Mouse (Mus musculus) embryonic facial prominence, embryonic 15.5 days (tissue): Measurements from ENCODE around the gene Sipa1l3. TPM values are rescaled to one million over a fixed set of nuclear protein-coding genes. Genes with fewer than 3 reads are reported as not detected.

Experiments
- ATAC-seq: fragments of 200-750 bp; cut with Nextera tagmentation; 2 replicates; pipeline ENCODE4 v1.8.0; 2017; ENCODE audit warnings: low read depth, moderate TSS enrichment; ENCODE audit not compliant: insufficient number of reproducible peaks, low FRiP score, low TSS enrichment
- H3K27ac ChIP-seq: fragments of 300-500 bp; sonication (generic); replicated peaks from 2 replicates; pipeline ENCODE4 v1.5.1; 2015; ENCODE audit warnings: mild to moderate bottlenecking, inconsistent platforms
- H3K27me3 ChIP-seq: fragments of 300-500 bp; sonication (generic); 2 replicates; pipeline ENCODE4 v1.6.1; 2015; ENCODE audit warnings: inconsistent platforms
- H3K36me3 ChIP-seq: fragments of 300-500 bp; sonication (generic); 2 replicates; pipeline ENCODE4 v1.6.1; 2015; ENCODE audit warnings: mild to moderate bottlenecking, inconsistent platforms
- H3K4me1 ChIP-seq: fragments of 300-500 bp; sonication (generic); 2 replicates; pipeline ENCODE4 v1.6.1; 2015; ENCODE audit warnings: inconsistent platforms
- H3K4me2 ChIP-seq: fragments of 300-500 bp; sonication (generic); replicated peaks from 2 replicates; pipeline ENCODE4 v1.6.1; 2015; ENCODE audit warnings: mild to moderate bottlenecking, inconsistent platforms
- H3K4me3 ChIP-seq: fragments of 300-500 bp; sonication (generic); replicated peaks from 2 replicates; pipeline ENCODE4 v1.5.1; 2015; ENCODE audit warnings: mild to moderate bottlenecking, inconsistent platforms
- H3K9ac ChIP-seq: fragments of 300-500 bp; sonication (generic); 2 replicates; pipeline ENCODE4 v1.6.1; 2015; ENCODE audit warnings: inconsistent platforms
- H3K9me3 ChIP-seq: fragments of 300-500 bp; sonication (generic); replicated peaks from 2 replicates; pipeline ENCODE4 v1.6.1; 2016; ENCODE audit warnings: inconsistent platforms
- WGBS: fragments of 180-500 bp; shearing (Covaris S2); methylation state at CpG from one replicate; pipeline ENCODE4 v1.1.7; 2015; 5-methylcytosine and 5-hydroxymethylcytosine counted together
- polyA plus RNA-seq: library from polyadenylated mRNA; unstranded; fragments of >200 nt; fragmentation: Nextera tagmentation; extraction: Ambion mirVana; gene quantifications from 2 replicates; pipeline ENCODE4 v1.2.1, GENCODE M21; 2015

Sipa1l3 gene
- polyA plus RNA-seq, 1 experiment from 2014 or later, result 21.6 TPM

GRCm38 (mm10) chr7:29456716-29457115 is 61.7 kb downstream of the Sipa1l3 start:
- Histone ChIP-seq H3K36me3 (no peaks in the 10 kb centered on the region), H3K27me3 (no peaks in the 10 kb centered on the region), H3K27ac (no peak overlapping the region), H3K4me1 (peaks cover 47% of the 10 kb centered on the region), H3K4me2 (no peak overlapping the region), H3K4me3 (no peak overlapping the region), H3K9me3 (no peaks in the 10 kb centered on the region), H3K9ac (no peak overlapping the region)
- no peak for ATAC-seq
- 80% methylated on average over 9 of the region's 9 CpGs for WGBS

- no peak for ATAC-seq
- Histone ChIP-seq H3K9me3 (no peaks in the 10 kb centered on the region), H3K4me2 (no peak overlapping the region), H3K9ac (no peak overlapping the region), H3K27ac (peak overlapping the region; percentile 55; the same call in 1 of the 2 replicates), H3K27me3 (no peaks in the 10 kb centered on the region), H3K4me3 (no peak overlapping the region), H3K36me3 (no peaks in the 10 kb centered on the region), H3K4me1 (peaks cover 46% of the 10 kb centered on the region)
- WGBS, result 65% methylated on average over 6 of the region's 6 CpGs
Observed at GRCm38 (mm10) chr7:29455591-29455990, 62.9 kb downstream of the Sipa1l3 start.

- H3K27ac ChIP-seq, result peak overlapping the region; percentile 55; the same call in 1 of the 2 replicates
- WGBS, result 69% methylated on average over 7 of the region's 7 CpGs
- no peak overlapping the region for H3K4me2 ChIP-seq
- peaks cover 46% of the 10 kb centered on the region for H3K4me1 ChIP-seq
- no peaks in the 10 kb centered on the region for H3K9me3 ChIP-seq
- ATAC-seq, result no peak
- no peaks in the 10 kb centered on the region for H3K36me3 ChIP-seq
- H3K9ac ChIP-seq, result no peak overlapping the region
- no peak overlapping the region for H3K4me3 ChIP-seq
- H3K27me3 ChIP-seq, result no peaks in the 10 kb centered on the region
Observed at GRCm38 (mm10) chr7:29454965-29455364, 63.5 kb downstream of the Sipa1l3 start.

- H3K4me3 ChIP-seq, result 0 out of 2 replicates have a peak overlapping the region, but pooled peaks have one; percentile 10
- peak; percentile 56 for ATAC-seq
- H3K27me3 ChIP-seq, result no peaks in the 10 kb centered on the region
- peak overlapping the region; percentile 2; the same call in 1 of the 2 replicates for H3K9ac ChIP-seq
- no peaks in the 10 kb centered on the region for H3K36me3 ChIP-seq
- H3K4me2 ChIP-seq, result peak overlapping the region; percentile 36
- peaks cover 42% of the 10 kb centered on the region for H3K4me1 ChIP-seq
- WGBS, result 14% methylated on average over 18 of the region's 18 CpGs
- no peaks in the 10 kb centered on the region for H3K9me3 ChIP-seq
- H3K27ac ChIP-seq, result peak overlapping the region; percentile 88
Observed at GRCm38 (mm10) chr7:29452991-29453741, 65.3 kb downstream of the Sipa1l3 start.

- Histone ChIP-seq H3K4me1 (peaks cover 44% of the 10 kb centered on the region), H3K4me2 (no peak overlapping the region), H3K9me3 (no peaks in the 10 kb centered on the region), H3K36me3 (no peaks in the 10 kb centered on the region), H3K27me3 (no peaks in the 10 kb centered on the region), H3K27ac (peak overlapping the region; percentile 88), H3K4me3 (no peak overlapping the region), H3K9ac (no peak overlapping the region)
- 73% methylated on average over 6 of the region's 6 CpGs for WGBS
- ATAC-seq, result no peak
Observed at GRCm38 (mm10) chr7:29452381-29452780, 66.1 kb downstream of the Sipa1l3 start.

GRCm38 (mm10) chr7:29450175-29450574 is 68.3 kb downstream of the Sipa1l3 start:
- no peaks in the 10 kb centered on the region for H3K36me3 ChIP-seq
- H3K4me1 ChIP-seq, result peaks cover 45% of the 10 kb centered on the region
- no peak overlapping the region for H3K27ac ChIP-seq
- no peak overlapping the region for H3K9ac ChIP-seq
- H3K4me3 ChIP-seq, result no peak overlapping the region
- WGBS, result 76% methylated on average over 5 of the region's 5 CpGs
- ATAC-seq, result no peak
- no peak overlapping the region for H3K4me2 ChIP-seq
- H3K9me3 ChIP-seq, result no peaks in the 10 kb centered on the region
- H3K27me3 ChIP-seq, result no peaks in the 10 kb centered on the region

GRCm38 (mm10) chr7:29448830-29449229 is 69.6 kb downstream of the Sipa1l3 start:
- H3K9me3 ChIP-seq, result no peaks in the 10 kb centered on the region
- no peak overlapping the region for H3K27ac ChIP-seq
- no peak for ATAC-seq
- no peak overlapping the region for H3K4me2 ChIP-seq
- H3K9ac ChIP-seq, result no peak overlapping the region
- H3K36me3 ChIP-seq, result no peaks in the 10 kb centered on the region
- no peaks in the 10 kb centered on the region for H3K27me3 ChIP-seq
- H3K4me1 ChIP-seq, result peaks cover 49% of the 10 kb centered on the region
- H3K4me3 ChIP-seq, result no peak overlapping the region
- WGBS, result 80% methylated on average over 6 of the region's 6 CpGs

- H3K4me3 ChIP-seq, result no peak overlapping the region
- no peaks in the 10 kb centered on the region for H3K9me3 ChIP-seq
- H3K9ac ChIP-seq, result no peak overlapping the region
- no peak overlapping the region for H3K4me2 ChIP-seq
- ATAC-seq, result no peak
- peaks cover 41% of the 10 kb centered on the region for H3K4me1 ChIP-seq
- H3K27ac ChIP-seq, result no peak overlapping the region
- H3K27me3 ChIP-seq, result no peaks in the 10 kb centered on the region
- H3K36me3 ChIP-seq, result no peaks in the 10 kb centered on the region
- WGBS, result 79% methylated on average over 11 of the region's 11 CpGs
Observed at GRCm38 (mm10) chr7:29447147-29447829, 71.2 kb downstream of the Sipa1l3 start.

- 61% methylated on average over 4 of the region's 4 CpGs for WGBS
- H3K9ac ChIP-seq, result no peak overlapping the region
- H3K27me3 ChIP-seq, result no peaks in the 10 kb centered on the region
- H3K36me3 ChIP-seq, result no peaks in the 10 kb centered on the region
- H3K9me3 ChIP-seq, result no peaks in the 10 kb centered on the region
- H3K4me1 ChIP-seq, result peaks cover 32% of the 10 kb centered on the region
- H3K4me2 ChIP-seq, result no peak overlapping the region
- no peak for ATAC-seq
- no peak overlapping the region for H3K4me3 ChIP-seq
- no peak overlapping the region for H3K27ac ChIP-seq
Observed at GRCm38 (mm10) chr7:29446156-29446555, 72.3 kb downstream of the Sipa1l3 start.

- Histone ChIP-seq H3K9ac (no peak overlapping the region), H3K9me3 (no peaks in the 10 kb centered on the region), H3K4me1 (peaks cover 35% of the 10 kb centered on the region), H3K4me3 (no peak overlapping the region), H3K4me2 (no peak overlapping the region), H3K36me3 (no peaks in the 10 kb centered on the region), H3K27me3 (no peaks in the 10 kb centered on the region), H3K27ac (peak overlapping the region; percentile 36; the same call in 1 of the 2 replicates)
- ATAC-seq, result no peak
- WGBS, result 64% methylated on average over 5 of the region's 5 CpGs
Observed at GRCm38 (mm10) chr7:29444527-29444926, 73.9 kb downstream of the Sipa1l3 start.

- Histone ChIP-seq H3K4me2 (no peak overlapping the region), H3K9me3 (no peaks in the 10 kb centered on the region), H3K4me3 (no peak overlapping the region), H3K27ac (peak overlapping the region; percentile 11; the same call in 1 of the 2 replicates), H3K36me3 (no peaks in the 10 kb centered on the region), H3K4me1 (peaks cover 35% of the 10 kb centered on the region), H3K9ac (no peak overlapping the region), H3K27me3 (no peaks in the 10 kb centered on the region)
- 55% methylated on average over 2 of the region's 2 CpGs for WGBS
- ATAC-seq, result no peak
Observed at GRCm38 (mm10) chr7:29444070-29444469, 74.4 kb downstream of the Sipa1l3 start.
